Mouse (Mus musculus) ES-E14 (cell line): Measurements from ENCODE around the gene S100a2. TPM values are rescaled to one million over a fixed set of nuclear protein-coding genes. Genes with fewer than 3 reads are reported as not detected.

ENCODE experiments used
- DNase-seq: peaks from one replicate; pipeline ENCODE4 v3.0.0-alpha.2; 2013; ENCODE audit warnings: low read depth, low spot score
- H3K27ac ChIP-seq: 2 replicates; pipeline ENCODE4 v1.5.1; 2012; ENCODE audit warnings: low read depth, mild to moderate bottlenecking, low read length, moderate library complexity, mixed read lengths; ENCODE audit not compliant: poor library complexity, insufficient read depth, severe bottlenecking
- H3K36me3 ChIP-seq: 2 replicates; pipeline ENCODE4 v1.6.1; 2012; ENCODE audit warnings: mild to moderate bottlenecking, low read length, moderate library complexity, mixed read lengths; ENCODE audit not compliant: control insufficient read depth, poor library complexity, insufficient read depth, severe bottlenecking
- H3K4me1 ChIP-seq, 2 experiments: fragments of 150-350 bp in 1 of 2; sonication (generic) in 1 of 2; 2 replicates each; pipeline ENCODE4 v1.6.1; 2012; ENCODE audit warnings: low read length in 2 of 2, mild to moderate bottlenecking in 1 of 2, mixed read lengths in 1 of 2; ENCODE audit not compliant: control insufficient read depth in 2 of 2, insufficient read depth in 2 of 2, poor library complexity in 1 of 2
- H3K4me3 ChIP-seq, 2 experiments: fragments of 150-350 bp in 1 of 2; sonication (generic) in 1 of 2; 2 replicates each; pipeline ENCODE4 v1.5.1; 2012; ENCODE audit warnings: low read length in 2 of 2, low read depth in 1 of 2, mild to moderate bottlenecking in 1 of 2, mixed read lengths in 1 of 2; ENCODE audit not compliant: insufficient read depth in 1 of 2, poor library complexity in 1 of 2, severe bottlenecking in 1 of 2
- H3K9ac ChIP-seq: 2 replicates; pipeline ENCODE4 v1.6.1; 2012; ENCODE audit warnings: low read depth, mild to moderate bottlenecking, low read length, mixed read lengths; ENCODE audit not compliant: poor library complexity, insufficient read depth, severe bottlenecking
- H3K9me3 ChIP-seq: fragments of 150-350 bp; sonication (generic); 2 replicates; pipeline ENCODE4 v1.6.1; 2012; ENCODE audit warnings: low read depth, mild to moderate bottlenecking, low read length; ENCODE audit not compliant: control insufficient read depth, insufficient read depth
- CHD2 ChIP-seq: IDR thresholded peaks from 2 replicates; pipeline ENCODE4 v1.6.1; 2014; ENCODE audit warnings: mild to moderate bottlenecking, low read depth, low read length, inconsistent platforms
- HCFC1 ChIP-seq: IDR thresholded peaks from 2 replicates; pipeline ENCODE4 v1.6.1; 2012; ENCODE audit warnings: low read length, inconsistent platforms, borderline replicate concordance; ENCODE audit not compliant: insufficient read depth
- MAFK ChIP-seq: IDR thresholded peaks from 2 replicates; pipeline ENCODE4 v1.6.1; 2014; ENCODE audit warnings: mild to moderate bottlenecking, low read depth, low read length, inconsistent platforms; ENCODE audit not compliant: insufficient read depth
- ZC3H11A ChIP-seq: IDR thresholded peaks from 2 replicates; pipeline ENCODE4 v1.6.1; 2012; ENCODE audit warnings: low read depth, mild to moderate bottlenecking, inconsistent platforms, low read length, borderline replicate concordance
- ZNF384 ChIP-seq: IDR thresholded peaks from 2 replicates; pipeline ENCODE4 v1.6.1; 2012; ENCODE audit warnings: low read depth, low read length, inconsistent platforms
- in situ Hi-C, 2 experiments: fragments of 600-800 bp; cut with MboI; formaldehyde crosslinking; loops; one replicate each; pipeline ENCODE4 v1.15.1; 2025; ENCODE audit warnings: low sequenced_read_pairs in 2 of 2, inconsistent platforms in 1 of 2; ENCODE audit not compliant: unreplicated experiment in 2 of 2
- total RNA-seq: library from RNA; depleted of rRNA; stranded (reverse); fragments of 300-350 nt; gene quantifications from 2 replicates; pipeline ENCODE4 v1.2.3, GENCODE M21; 2012

S100a2 gene
- total RNA-seq, 1 experiment, result not detected

- no peak for DNase-seq
- in situ Hi-C loops, result no loop called here
Measured at GRCm38 (mm10) chr3:90626266-90627021, 36.4 kb downstream of the S100a2 start.

DNA sequence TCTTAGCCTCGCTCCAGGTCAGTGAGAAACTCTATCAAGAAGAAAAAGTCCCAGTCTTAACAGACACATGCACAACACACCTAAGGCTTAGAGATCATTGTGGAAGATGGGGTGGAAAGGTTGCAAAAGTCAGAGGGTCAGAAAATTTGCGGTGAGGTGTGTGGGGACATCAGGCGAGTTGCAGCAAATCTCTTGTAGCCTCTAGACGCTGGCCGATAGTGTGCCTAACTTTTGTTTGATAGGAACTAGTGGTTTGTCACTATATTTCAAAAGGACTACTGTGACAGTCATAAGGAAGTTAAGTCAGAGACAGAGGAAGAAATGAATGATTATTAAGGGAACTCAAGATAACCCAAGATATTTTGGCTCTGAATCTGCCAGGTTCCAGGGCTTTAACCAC lies 37.3 kb downstream of the S100a2 start:
- DNase-seq, result no peak
- H3K36me3 ChIP-seq, result no peaks in the 10 kb centered on the region
- no peak overlapping the region for H3K27ac ChIP-seq
- no peaks in the 10 kb centered on the region for H3K4me1 ChIP-seq
- no peak overlapping the region for H3K9ac ChIP-seq
- H3K4me3 ChIP-seq, result no peak overlapping the region
- no peak for TF ChIP-seq HCFC1
- TF ChIP-seq ZNF384, result no peak
- no peak for TF ChIP-seq ZC3H11A
- TF ChIP-seq CHD2, result no peak
- no peak for TF ChIP-seq MAFK
- H3K9me3 ChIP-seq, result no peaks in the 10 kb centered on the region
- in situ Hi-C loops, result no loop called here

More at GRCm38 (mm10) chr3:90626266-90627021, 36.4 kb downstream of the S100a2 start:
- H3K27ac ChIP-seq, result no peak overlapping the region
- H3K36me3 ChIP-seq, result no peaks in the 10 kb centered on the region
- no peaks in the 10 kb centered on the region for H3K4me1 ChIP-seq
- no peak overlapping the region for H3K9ac ChIP-seq
- H3K4me3 ChIP-seq, result no peak overlapping the region
- TF ChIP-seq CHD2, result no peak
- no peak for TF ChIP-seq MAFK
- TF ChIP-seq ZC3H11A, result no peak
- no peak for TF ChIP-seq ZNF384
- no peak for TF ChIP-seq HCFC1
- no peaks in the 10 kb centered on the region for H3K9me3 ChIP-seq

DNA sequence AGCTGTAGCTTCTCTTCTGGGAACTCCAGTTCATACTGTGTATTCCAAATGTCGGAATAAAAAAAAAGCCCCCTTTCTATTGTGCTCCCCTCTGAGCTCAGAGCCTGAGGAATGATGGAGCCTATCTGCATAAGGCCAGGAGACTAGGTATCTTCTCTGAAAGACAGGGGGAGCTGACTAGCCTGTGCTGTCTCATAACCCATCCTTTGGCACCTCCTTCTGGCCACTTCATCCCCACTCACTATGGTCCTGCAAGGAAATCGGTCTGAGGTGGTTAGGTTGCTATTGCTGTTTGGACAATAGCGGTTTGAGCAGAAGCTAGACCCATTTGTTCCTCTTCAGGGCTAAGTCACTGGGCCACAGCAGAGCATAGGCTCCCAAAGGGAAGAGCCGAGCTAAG lies 37.8 kb downstream of the S100a2 start:
- Histone ChIP-seq H3K36me3 (no peaks in the 10 kb centered on the region), H3K4me3 (no peak overlapping the region), H3K9ac (no peak overlapping the region), H3K9me3 (no peaks in the 10 kb centered on the region), H3K4me1 (no peaks in the 10 kb centered on the region), H3K27ac (no peak overlapping the region)
- in situ Hi-C loops, result no loop called here
- TF ChIP-seq HCFC1 (no peak), ZNF384 (no peak), ZC3H11A (no peak), CHD2 (no peak), MAFK (no peak)
- DNase-seq, result no peak

- in situ Hi-C loops, result no loop called here
- TF ChIP-seq ZC3H11A (no peak), HCFC1 (no peak), MAFK (no peak), CHD2 (no peak), ZNF384 (no peak)
- H3K9me3 ChIP-seq, result no peaks in the 10 kb centered on the region
- no peak overlapping the region for H3K27ac ChIP-seq
- H3K36me3 ChIP-seq, result no peaks in the 10 kb centered on the region
- no peak overlapping the region for H3K9ac ChIP-seq
- DNase-seq, result no peak
- H3K4me1 ChIP-seq, result no peaks in the 10 kb centered on the region
- no peak overlapping the region for H3K4me3 ChIP-seq
Measured at GRCm38 (mm10) chr3:90629298-90629697, 39.3 kb downstream of the S100a2 start.
